30 mouse cellular contexts compared by ENCODE assay signal in the genomic region with DNA sequence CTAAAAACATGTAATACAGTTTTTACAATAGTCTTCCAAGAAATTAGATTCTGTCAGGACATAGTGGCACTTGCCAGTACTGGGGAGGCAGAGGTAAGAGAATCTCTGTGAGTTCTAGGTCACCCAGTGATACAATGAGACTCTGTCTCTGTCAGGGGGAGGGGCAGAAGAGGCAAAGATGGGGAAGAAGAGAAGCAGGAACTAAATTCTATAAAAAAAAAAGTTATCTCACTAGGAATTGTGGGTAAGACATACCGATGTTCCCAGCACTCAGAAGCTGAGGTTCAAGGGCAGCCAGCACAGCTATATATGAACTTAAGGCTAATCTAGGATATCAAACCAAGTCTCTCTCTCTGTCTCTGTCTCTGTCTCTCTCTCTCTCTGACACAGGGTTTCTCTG. TPM values are rescaled to one million over a fixed set of nuclear protein-coding genes. Genes with fewer than 3 reads are reported as not detected.
DNase-seq lines count a peak whose midpoint lies in the region; ATAC-seq and TF ChIP-seq lines count a peak whose summit lies in the region.
"Had no signal": no experiment of that assay in that cellular context is flagged by ENCODE, and none has a peak within 500 bp of the region (broad histone marks: within the 10 kb centered on the region; RNA-seq: fewer than 3 reads in every experiment).

No protein-coding gene starts in this region.

- no peaks in the 10 kb centered on the region for H3K9me3 ChIP-seq in liver, postnatal 0 days (ENCODE audit: low read length)
- no peaks in the 10 kb centered on the region for H3K9me3 ChIP-seq in liver, embryonic 11.5 days (ENCODE audit: control insufficient read depth, low read length)
- H3K9me3 ChIP-seq in MEL (replicated peaks; ENCODE audit: insufficient read depth, low read length), result no peaks in the 10 kb centered on the region
- no peaks in the 10 kb centered on the region for H3K9me3 ChIP-seq in forebrain, embryonic 13.5 days (replicated peaks)
- H3K9me3 ChIP-seq: forebrain, embryonic 10.5 days; G1E; heart, embryonic 12.5 days; heart, embryonic 15.5 days; hindbrain, embryonic 10.5 days; hindbrain, embryonic 13.5 days had no signal

- no peaks in the 10 kb centered on the region for H3K4me1 ChIP-seq in liver, postnatal 0 days (ENCODE audit: insufficient read depth)
- no peaks in the 10 kb centered on the region for H3K4me1 ChIP-seq in liver, embryonic 11.5 days (replicated peaks; ENCODE audit: control insufficient read depth, insufficient read depth, low read length)
- H3K4me1 ChIP-seq in MEL (ENCODE audit: control insufficient read depth in 1 of 2, insufficient read depth in 2 of 2, low read length in 2 of 2), result peaks cover 3 to 5% of the 10 kb centered on the region in 2 experiments; a peak in 3 of 4 replicates
- H3K4me1 ChIP-seq in bone marrow, adult 2 months (ENCODE audit: control insufficient read depth, insufficient read depth, low read length), result no peaks in the 10 kb centered on the region; the same call in 1 of the 2 replicates
- no peaks in the 10 kb centered on the region for H3K4me1 ChIP-seq in forebrain, embryonic 13.5 days
- H3K4me1 ChIP-seq: forebrain, embryonic 10.5 days; heart, embryonic 12.5 days; heart, embryonic 15.5 days; hindbrain, embryonic 10.5 days; hindbrain, embryonic 13.5 days had no signal

- H3K36me3 ChIP-seq in liver, postnatal 0 days (replicated peaks; ENCODE audit: insufficient read depth, low read length), result peaks cover 55% of the 10 kb centered on the region
- H3K36me3 ChIP-seq in liver, embryonic 11.5 days (ENCODE audit: control insufficient read depth, insufficient read depth, low read length), result peaks cover 20% of the 10 kb centered on the region; the same call in 1 of the 2 replicates
- H3K36me3 ChIP-seq in MEL (ENCODE audit: control insufficient read depth in 1 of 2, insufficient read depth in 2 of 2, low read length in 2 of 2) (peaks cover 13 to 39% of the 10 kb centered on the region in 2 experiments), macrophage (ENCODE audit: inconsistent target) (peaks cover 38% of the 10 kb centered on the region)
- peaks cover 72% of the 10 kb centered on the region for H3K36me3 ChIP-seq in forebrain, embryonic 13.5 days (ENCODE audit: poor library complexity, severe bottlenecking)

- no peaks in the 10 kb centered on the region for H3K27me3 ChIP-seq in liver, postnatal 0 days (ENCODE audit: insufficient read depth, low read length)
- no peaks in the 10 kb centered on the region for H3K27me3 ChIP-seq in liver, embryonic 11.5 days (replicated peaks; ENCODE audit: control insufficient read depth, insufficient read depth, low read length)
- no peaks in the 10 kb centered on the region for H3K27me3 ChIP-seq in MEL (ENCODE audit: control insufficient read depth in 1 of 2, insufficient read depth in 2 of 2, low read length in 2 of 2)
- H3K27me3 ChIP-seq in forebrain, embryonic 13.5 days, result no peaks in the 10 kb centered on the region
- H3K27me3 ChIP-seq: CH12.LX; heart, embryonic 12.5 days; heart, embryonic 15.5 days; hindbrain, embryonic 13.5 days had no signal

- no peak for TF ChIP-seq RAD21 in MEL (IDR thresholded peaks at IDR 0.05; ENCODE audit: low read depth, low read length)

- no peak for ATAC-seq in liver, postnatal 0 days
- no peak for ATAC-seq in liver, embryonic 11.5 days (replicated peaks; ENCODE audit: low FRiP score)
- no peak for ATAC-seq in forebrain, embryonic 13.5 days
- ATAC-seq: activated CD4-positive, CD25-positive, alpha-beta regulatory T cell, adult 4 months; forebrain, embryonic 14.5 days; forebrain, postnatal 0 days; hindbrain, embryonic 16.5 days had no signal

- 77% methylated on average over 1 of the region's 1 CpGs for WGBS in liver, postnatal 0 days (ENCODE audit: insufficient replicate concordance)
- WGBS in liver, embryonic 11.5 days, result 73% methylated on average over 1 of the region's 1 CpGs
- WGBS in bone marrow, adult 2 months, result 14% methylated on average over 1 of the region's 1 CpGs
- WGBS in macrophage (ENCODE audit: missing documents), result 19% methylated on average over 1 of the region's 1 CpGs
- 92% methylated on average over 1 of the region's 1 CpGs for WGBS in forebrain, embryonic 13.5 days

- TF ChIP-seq EP300 in liver, postnatal 0 days (IDR thresholded peaks at IDR 0.05; ENCODE audit: low read depth), result no peak
- no peak for TF ChIP-seq EP300 in MEL (IDR thresholded peaks at IDR 0.05; ENCODE audit: low read depth in 1 of 2, low read length in 2 of 2)

- H3K27ac ChIP-seq in liver, postnatal 0 days (ENCODE audit: low read depth), result peak overlapping the region; percentile 51; the same call in 1 of the 2 replicates
- H3K27ac ChIP-seq in liver, embryonic 11.5 days (ENCODE audit: low read depth, low read length), result no peak overlapping the region
- H3K27ac ChIP-seq in MEL (ENCODE audit: control insufficient read depth, low read depth, low read length), result no peak overlapping the region; the same call in 1 of the 2 replicates
- peak overlapping the region; percentile 62 for H3K27ac ChIP-seq in bone marrow, adult 2 months (ENCODE audit: control insufficient read depth, insufficient read depth, low read depth, low read length, poor library complexity)
- peak overlapping the region; percentile 58 for H3K27ac ChIP-seq in macrophage
- H3K27ac ChIP-seq in forebrain, embryonic 13.5 days, result no peak overlapping the region
- H3K27ac ChIP-seq: forebrain, embryonic 10.5 days; gastrocnemius, adult 2 months; heart, embryonic 15.5 days; hindbrain, embryonic 10.5 days; hindbrain, embryonic 13.5 days had no signal

- no peak for TF ChIP-seq CTCF in liver, postnatal 0 days (IDR thresholded peaks at IDR 0.05; ENCODE audit: low read depth)
- no peak for TF ChIP-seq CTCF in MEL (IDR thresholded peaks at IDR 0.05 in 2 of 3, conservative IDR thresholded peaks at IDR 0.05 in 1 of 3; ENCODE audit: control insufficient read depth in 1 of 3, insufficient read depth in 1 of 3, low read depth in 2 of 3, low read length in 3 of 3, poor library complexity in 1 of 3, severe bottlenecking in 1 of 3)
- no peak for TF ChIP-seq CTCF in bone marrow, adult 2 months (IDR thresholded peaks at IDR 0.05; ENCODE audit: control insufficient read depth, insufficient read depth, low read length)

- no peak for DNase-seq in liver, postnatal 0 days
- DNase-seq in liver, embryonic 11.5 days (ENCODE audit: low spot score), result no peak
- peak; percentile 64 for DNase-seq in MEL (ENCODE audit: low read depth, low spot score)
- no peak for DNase-seq in kidney, postnatal 25 days
- no peak for DNase-seq in natural killer cell, adult 2 months (ENCODE audit: low spot score in 2 of 2)
- DNase-seq: adrenal gland, adult 8-10 months; adrenal gland, postnatal 25 days; B cell, adult 2 months; cerebellum, adult 11-12 months; cerebellum, adult 8-10 months; cerebellum, postnatal 10 days; forebrain, postnatal 0 days; gastrocnemius, adult 2 months; gastrocnemius, postnatal 14 days; heart, adult 18-20 months; heart, postnatal 10 days; heart, postnatal 36 days had no signal

- H3K4me2 ChIP-seq in liver, postnatal 0 days (ENCODE audit: low read depth, low read length), result no peak overlapping the region
- H3K4me2 ChIP-seq in liver, embryonic 11.5 days, result no peak overlapping the region
- no peak overlapping the region for H3K4me2 ChIP-seq in forebrain, embryonic 13.5 days
- H3K4me2 ChIP-seq: heart, embryonic 12.5 days; heart, embryonic 15.5 days; hindbrain, embryonic 13.5 days had no signal

- no peak overlapping the region for H3K4me3 ChIP-seq in liver, postnatal 0 days (ENCODE audit: low read depth, low read length)
- no peak overlapping the region for H3K4me3 ChIP-seq in liver, embryonic 11.5 days (ENCODE audit: low read depth, low read length)
- H3K4me3 ChIP-seq in MEL (ENCODE audit: control insufficient read depth in 1 of 2, insufficient read depth in 1 of 2, low read depth in 2 of 2, low read length in 2 of 2), result no peak overlapping the region
- no peak overlapping the region for H3K4me3 ChIP-seq in bone marrow, adult 2 months (replicated peaks; ENCODE audit: control insufficient read depth, low read depth, low read length)
- no peak overlapping the region for H3K4me3 ChIP-seq in macrophage (ENCODE audit: inconsistent target)
- no peak overlapping the region for H3K4me3 ChIP-seq in forebrain, embryonic 13.5 days
- H3K4me3 ChIP-seq: forebrain, embryonic 10.5 days; gastrocnemius, adult 2 months; heart, embryonic 12.5 days; heart, embryonic 15.5 days; hindbrain, embryonic 10.5 days; hindbrain, embryonic 13.5 days had no signal

- H3K79me2 ChIP-seq in MEL (ENCODE audit: control insufficient read depth, insufficient read depth, low read length, poor library complexity), result no peaks in the 10 kb centered on the region; the same call in 1 of the 2 replicates
- H3K79me2 ChIP-seq in macrophage (ENCODE audit: inconsistent target), result peaks cover 4% of the 10 kb centered on the region; the same call in 1 of the 2 replicates

- TF ChIP-seq POLR2A in MEL (IDR thresholded peaks at IDR 0.05; ENCODE audit: control insufficient read depth in 1 of 2, insufficient read depth in 1 of 2, low read depth in 1 of 2, low read length in 2 of 2, poor library complexity in 1 of 2), result no peak
- no peak for TF ChIP-seq POLR2A in bone marrow, adult 2 months (IDR thresholded peaks at IDR 0.05; ENCODE audit: borderline replicate concordance, control insufficient read depth, low read depth, low read length)

- H3K9ac ChIP-seq in liver, postnatal 0 days (replicated peaks), result no peak overlapping the region
- no peak overlapping the region for H3K9ac ChIP-seq in liver, embryonic 11.5 days (ENCODE audit: low read depth, low read length)
- H3K9ac ChIP-seq in MEL (ENCODE audit: control insufficient read depth, low read depth, low read length, poor library complexity, severe bottlenecking), result no peak overlapping the region
- H3K9ac ChIP-seq in forebrain, embryonic 13.5 days, result no peak overlapping the region
- H3K9ac ChIP-seq: forebrain, postnatal 0 days; heart, embryonic 12.5 days; heart, embryonic 15.5 days; hindbrain, embryonic 13.5 days had no signal

RNA-seq across cellular contexts. Expression of a gene that starts 24.8 kb away (rescaled TPM):
- 28.3 and 29.7 TPM in 2 replicates for polyA plus RNA-seq in liver, postnatal 0 days (2015; fragmentation: Nextera tagmentation; extraction: Ambion mirVana)
- polyA plus RNA-seq in liver, embryonic 11.5 days (2014; fragmentation: Nextera tagmentation; extraction: Ambion mirVana), result 74.7 and 81.7 TPM in 2 replicates
- total RNA-seq in MEL (2012; rRNA removed), result 32.1 and 33.4 TPM in 2 replicates
- polyA plus RNA-seq in MEL (2012; ENCODE audit: insufficient read depth in 1 of 2, insufficient read length in 2 of 2, low read depth in 1 of 2, low replicate concordance in 2 of 2, missing spikeins in 1 of 2) (10 to 100 TPM in 1 of 2 experiments, not detected in 1; 30.2 TPM), macrophage (2018) (22.9 to 41.8 TPM (median 30.3 TPM) in 3 replicates)
- polyA plus RNA-seq in bone marrow, adult 2 months (2011; ENCODE audit: insufficient read depth, insufficient read length, low replicate concordance, missing spikeins), result 28.9 and 43.5 TPM in 2 replicates
- total RNA-seq in macrophage (2018; cell fraction: chromatin; rRNA removed), result 100 to 1,000 TPM; 213 to 440 (median 296) TPM
- total RNA-seq in macrophage (2018; cell fraction: cytosol; rRNA removed), result 10 to 100 TPM; 15.9 to 30.8 (median 22.9) TPM
- 100 to 1,000 TPM in 17 of 26 experiments, 10 to 100 TPM in 9; 57.2 to 215 (median 111) TPM for total RNA-seq in macrophage (2018; cell fraction: nucleus; rRNA removed)
- 99.3 and 99.9 TPM in 2 replicates for polyA plus RNA-seq in forebrain, embryonic 13.5 days (2015; fragmentation: Nextera tagmentation; extraction: Ambion mirVana)

RNA-seq across cellular contexts. Expression of a gene that starts 35.7 kb away (rescaled TPM):
- 54.2 and 59.3 TPM in 2 replicates for polyA plus RNA-seq in liver, postnatal 0 days (2015; fragmentation: Nextera tagmentation; extraction: Ambion mirVana)
- polyA plus RNA-seq in liver, embryonic 11.5 days (2014; fragmentation: Nextera tagmentation; extraction: Ambion mirVana), result 146 and 152 TPM in 2 replicates
- total RNA-seq in MEL (2012; rRNA removed), result 50.2 and 51.7 TPM in 2 replicates
- polyA plus RNA-seq in MEL (2012; ENCODE audit: insufficient read depth in 1 of 2, insufficient read length in 2 of 2, low read depth in 1 of 2, low replicate concordance in 2 of 2, missing spikeins in 1 of 2) (100 to 1,000 TPM in 1 of 2 experiments, 10 to 100 TPM in 1; 48.5 to 154 TPM), macrophage (2018) (14.8 to 18.2 TPM (median 15.3 TPM) in 3 replicates)
- 26.7 and 27.7 TPM in 2 replicates for polyA plus RNA-seq in bone marrow, adult 2 months (2011; ENCODE audit: insufficient read depth, insufficient read length, low replicate concordance, missing spikeins)
- 10 to 100 TPM in 14 of 26 experiments, 1 to 10 TPM in 12; 1.8 to 33.8 (median 12.7) TPM for total RNA-seq in macrophage (2018; cell fraction: chromatin; rRNA removed)
- total RNA-seq in macrophage (2018; cell fraction: cytosol; rRNA removed), result 10 to 100 TPM in 25 of 26 experiments, 1 to 10 TPM in 1; 8.2 to 17.0 (median 14.4) TPM
- 10 to 100 TPM in 9 of 26 experiments, 1 to 10 TPM in 17; 3.2 to 25.7 (median 7.8) TPM for total RNA-seq in macrophage (2018; cell fraction: nucleus; rRNA removed)
- 264 and 267 TPM in 2 replicates for polyA plus RNA-seq in forebrain, embryonic 13.5 days (2015; fragmentation: Nextera tagmentation; extraction: Ambion mirVana)

RNA-seq across cellular contexts. Expression of a gene that starts 39.8 kb away (rescaled TPM):
- 33.8 and 44.6 TPM in 2 replicates for polyA plus RNA-seq in liver, postnatal 0 days (2015; fragmentation: Nextera tagmentation; extraction: Ambion mirVana)
- polyA plus RNA-seq in liver, embryonic 11.5 days (2014; fragmentation: Nextera tagmentation; extraction: Ambion mirVana), result 65.1 and 68.1 TPM in 2 replicates
- 132 and 140 TPM in 2 replicates for total RNA-seq in MEL (2012; rRNA removed)
- polyA plus RNA-seq in MEL (2012; ENCODE audit: insufficient read depth in 1 of 2, insufficient read length in 2 of 2, low read depth in 1 of 2, low replicate concordance in 2 of 2, missing spikeins in 1 of 2) (100 to 1,000 TPM; 181 to 192 TPM), macrophage (2018) (84.8 to 161 TPM (median 114 TPM) in 3 replicates)
- 48.1 and 48.4 TPM in 2 replicates for polyA plus RNA-seq in bone marrow, adult 2 months (2011; ENCODE audit: insufficient read depth, insufficient read length, low replicate concordance, missing spikeins)
- 10 to 100 TPM; 24.2 to 52.1 (median 39.1) TPM for total RNA-seq in macrophage (2018; cell fraction: chromatin; rRNA removed)
- total RNA-seq in macrophage (2018; cell fraction: cytosol; rRNA removed), result 100 to 1,000 TPM; 164 to 272 (median 215) TPM
- 100 to 1,000 TPM in 24 of 26 experiments, 10 to 100 TPM in 2; 93.7 to 259 (median 148) TPM for total RNA-seq in macrophage (2018; cell fraction: nucleus; rRNA removed)
- polyA plus RNA-seq in forebrain, embryonic 13.5 days (2015; fragmentation: Nextera tagmentation; extraction: Ambion mirVana), result 25.4 and 29.0 TPM in 2 replicates

RNA-seq across cellular contexts. Expression of a gene that starts 40.1 kb away (rescaled TPM):
- 1.00 and 1.3 TPM in 2 replicates for polyA plus RNA-seq in liver, postnatal 0 days (2015; fragmentation: Nextera tagmentation; extraction: Ambion mirVana)
- polyA plus RNA-seq in liver, embryonic 11.5 days (2014; fragmentation: Nextera tagmentation; extraction: Ambion mirVana), result 1.3 and 1.7 TPM in 2 replicates
- 0.69 and 1.7 TPM in 2 replicates for total RNA-seq in MEL (2012; rRNA removed)
- 1 to 10 TPM in 1 of 2 experiments, not detected in 1; 4.9 TPM for polyA plus RNA-seq in MEL (2012; ENCODE audit: insufficient read depth in 1 of 2, insufficient read length in 2 of 2, low read depth in 1 of 2, low replicate concordance in 2 of 2, missing spikeins in 1 of 2)
- polyA plus RNA-seq in bone marrow, adult 2 months (2011; ENCODE audit: insufficient read depth, insufficient read length, low replicate concordance, missing spikeins), result not detected in 2 replicates
- total RNA-seq in macrophage (2018; cell fraction: chromatin; rRNA removed), result 1 to 10 TPM in 6 of 26 experiments, not detected in 20; 1.3 to 3.1 (median 1.9) TPM
- total RNA-seq in macrophage (2018; cell fraction: cytosol; rRNA removed), result 1 to 10 TPM in 22 of 26 experiments, under 1 TPM in 4; 0.80 to 2.2 (median 1.4) TPM
- 1 to 10 TPM in 20 of 26 experiments, not detected in 6; 1.0 to 4.2 (median 2.0) TPM for total RNA-seq in macrophage (2018; cell fraction: nucleus; rRNA removed)
- 0.40 to 0.57 TPM in 2 of 3 replicates, not detected in the other for polyA plus RNA-seq in macrophage (2018)
- polyA plus RNA-seq in forebrain, embryonic 13.5 days (2015; fragmentation: Nextera tagmentation; extraction: Ambion mirVana), result 0.63 and 0.80 TPM in 2 replicates
- total RNA-seq: gastrocnemius, adult 2 months; heart, postnatal 36 days had no signal
- polyA plus RNA-seq: activated CD4-positive, CD25-positive, alpha-beta regulatory T cell, adult 4 months had no signal

Comparison
In these comparisons a context has a peak if more than half of its experiments do, and no peak if none do; other contexts are left out.
1. H3K27ac ChIP-seq: peak in liver, postnatal 0 days (single experiment), bone marrow, adult 2 months (single experiment) and macrophage (single experiment); none in liver, embryonic 11.5 days (single experiment), MEL (single experiment) and forebrain, embryonic 13.5 days (single experiment).